Mouse (Mus musculus): ENCODE data around the gene Ubac2. TPM values are rescaled to one million over a fixed set of nuclear protein-coding genes. Genes with fewer than 3 reads are reported as not detected.

Gene Ubac2
- polyA plus RNA-seq, 1 experiment = 21.6 TPM

DNA sequence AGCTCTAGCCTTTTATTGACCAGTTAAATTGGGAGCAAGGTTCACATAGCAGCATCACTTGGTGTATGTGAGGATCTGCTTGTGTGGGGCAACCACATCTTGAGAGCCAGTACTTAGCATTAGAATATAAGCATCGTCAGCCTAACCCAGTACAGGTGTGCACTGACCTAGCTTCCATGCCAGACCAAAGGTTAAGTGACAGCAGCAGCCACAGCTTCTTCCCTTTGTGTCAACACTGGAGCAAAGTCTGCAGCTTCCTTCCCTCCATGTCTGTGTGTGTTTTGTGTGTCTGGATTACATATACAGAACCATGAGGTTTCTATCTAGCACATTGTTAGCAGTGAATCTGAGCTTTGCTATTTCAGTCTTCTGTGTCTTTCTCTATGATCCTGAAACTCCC is 103.1 kb downstream of the Ubac2 start:
- TF ChIP-seq CTCF (IDR thresholded peaks at IDR 0.05; ENCODE audit: control insufficient read depth, insufficient read depth, low read length) = no peak
- TF ChIP-seq POLR2A (IDR thresholded peaks at IDR 0.05; ENCODE audit: borderline replicate concordance, control insufficient read depth, low read depth, low read length) = no peak
- Histone ChIP-seq H3K4me3 (replicated peaks; ENCODE audit: control insufficient read depth, low read depth, low read length) (no peak overlapping the region), H3K4me1 (ENCODE audit: control insufficient read depth, insufficient read depth, low read length) (peaks cover 6% of the 10 kb centered on the region; the same call in 1 of the 2 replicates), H3K27ac (ENCODE audit: control insufficient read depth, insufficient read depth, low read depth, low read length, poor library complexity) (no peak overlapping the region)
- 88% methylated on average over 1 of the region's 1 CpGs for WGBS

DNA sequence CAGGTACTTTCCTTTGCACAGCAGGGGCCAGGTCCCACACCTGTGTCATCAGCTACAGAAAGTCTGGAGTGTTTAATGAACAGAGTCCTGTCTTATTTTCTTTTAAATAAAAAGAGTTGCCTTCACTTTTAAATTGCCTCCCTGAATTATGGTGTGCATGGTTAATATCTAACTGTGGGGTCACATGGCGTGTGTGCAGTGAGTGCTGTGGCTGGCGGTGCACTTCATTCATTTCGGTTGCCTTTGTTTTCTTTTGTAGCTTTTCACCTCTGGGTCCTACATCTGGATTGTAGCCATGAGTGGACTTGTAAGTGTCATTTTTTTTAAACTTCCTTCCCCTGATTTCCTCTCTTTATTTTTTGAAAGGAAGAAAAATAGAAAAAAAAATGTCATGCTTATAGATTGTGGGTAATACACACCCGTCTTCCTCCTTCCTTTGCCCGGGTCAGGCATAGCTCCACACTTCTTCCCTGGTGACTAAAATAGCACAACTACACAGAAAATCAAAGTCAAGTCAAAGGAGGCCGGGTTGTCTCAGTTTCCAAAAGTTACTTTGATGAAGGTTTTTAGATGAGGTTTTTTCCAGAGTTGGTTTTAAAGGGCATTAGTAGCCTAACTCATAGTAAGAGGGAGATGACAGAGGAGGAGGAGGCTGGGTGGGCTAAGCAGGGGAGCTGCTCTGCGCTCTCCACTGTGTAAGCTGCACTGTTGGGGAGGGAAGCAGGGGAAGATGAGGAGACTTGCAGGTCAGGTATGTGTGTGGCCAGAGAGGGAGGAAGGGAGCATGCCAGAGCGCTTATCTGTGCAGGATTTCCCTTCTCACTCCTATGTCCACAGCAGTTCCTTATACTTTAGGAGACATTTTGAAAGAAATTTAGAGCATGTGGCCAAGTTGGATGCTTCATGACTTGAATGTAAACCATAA is 104.9 kb downstream of the Ubac2 start:
- TF ChIP-seq POLR2A (IDR thresholded peaks at IDR 0.05; ENCODE audit: borderline replicate concordance, control insufficient read depth, low read depth, low read length) (no peak), CTCF (IDR thresholded peaks at IDR 0.05; ENCODE audit: control insufficient read depth, insufficient read depth, low read length) (no peak)
- WGBS = 44% methylated on average over 8 of the region's 8 CpGs

DNA sequence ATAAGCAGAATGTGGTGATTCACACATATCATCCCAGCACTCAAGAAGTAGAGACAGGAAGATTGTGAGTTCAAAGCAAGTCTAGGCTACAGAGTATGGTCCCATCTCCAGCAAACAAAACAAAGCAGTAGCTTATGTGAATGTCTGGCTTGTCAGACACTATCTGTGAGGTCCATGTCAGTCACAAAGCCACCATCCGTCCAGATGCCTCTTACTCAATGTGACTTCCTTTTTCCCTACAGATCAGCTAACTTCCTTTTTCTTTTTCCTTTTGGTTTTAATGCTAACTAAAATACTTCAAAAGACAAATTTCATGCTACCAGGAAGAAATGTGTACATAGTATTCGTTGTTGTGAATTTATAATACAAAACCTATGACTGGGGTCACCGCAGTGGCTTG is 107.1 kb downstream of the Ubac2 start:
- TF ChIP-seq CTCF (IDR thresholded peaks at IDR 0.05; ENCODE audit: control insufficient read depth, insufficient read depth, low read length) = no peak
- TF ChIP-seq POLR2A (IDR thresholded peaks at IDR 0.05; ENCODE audit: borderline replicate concordance, control insufficient read depth, low read depth, low read length) = no peak
- Histone ChIP-seq H3K27ac (ENCODE audit: control insufficient read depth, insufficient read depth, low read depth, low read length, poor library complexity) (no peak overlapping the region), H3K4me1 (ENCODE audit: control insufficient read depth, insufficient read depth, low read length) (peaks cover 9% of the 10 kb centered on the region; the same call in 1 of the 2 replicates), H3K4me3 (replicated peaks; ENCODE audit: control insufficient read depth, low read depth, low read length) (no peak overlapping the region)
- WGBS = 12% methylated on average over 3 of the region's 3 CpGs

More for the DNA sequence above, 104.9 kb downstream of the Ubac2 start:
- 0 out of 2 replicates have a peak overlapping the region, but pooled peaks have one; percentile 4 for H3K27ac ChIP-seq (ENCODE audit: control insufficient read depth, insufficient read depth, low read depth, low read length, poor library complexity)
- no peak overlapping the region for H3K4me3 ChIP-seq (replicated peaks; ENCODE audit: control insufficient read depth, low read depth, low read length)
- H3K4me1 ChIP-seq (ENCODE audit: control insufficient read depth, insufficient read depth, low read length) = peaks cover 9% of the 10 kb centered on the region; the same call in 1 of the 2 replicates

DNA sequence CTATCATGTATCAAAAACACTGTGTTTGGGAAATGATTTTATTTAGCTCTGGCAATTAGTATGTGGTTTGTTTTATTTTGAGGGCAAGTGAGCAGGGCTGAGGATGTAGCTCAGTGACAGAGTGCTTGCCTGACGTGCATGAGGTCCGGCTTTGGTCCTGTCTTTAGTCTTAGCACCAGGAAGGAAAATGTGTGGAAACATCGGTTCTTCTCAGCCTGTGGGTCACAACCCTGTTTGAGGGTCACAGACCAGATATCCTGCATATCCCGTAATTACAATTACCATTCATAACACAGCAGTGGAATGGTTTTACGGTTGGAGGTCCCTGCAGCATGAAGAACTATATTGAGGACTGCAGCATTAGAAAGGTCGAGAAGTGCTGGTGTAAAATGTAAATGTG is 107.6 kb downstream of the Ubac2 start:
- TF ChIP-seq POLR2A (IDR thresholded peaks at IDR 0.05; ENCODE audit: borderline replicate concordance, control insufficient read depth, low read depth, low read length) = no peak
- no peak for TF ChIP-seq CTCF (IDR thresholded peaks at IDR 0.05; ENCODE audit: control insufficient read depth, insufficient read depth, low read length)
- WGBS = 64% methylated on average over 6 of the region's 6 CpGs
- no peak overlapping the region for H3K27ac ChIP-seq (ENCODE audit: control insufficient read depth, insufficient read depth, low read depth, low read length, poor library complexity)
- H3K4me1 ChIP-seq (ENCODE audit: control insufficient read depth, insufficient read depth, low read length) = peaks cover 9% of the 10 kb centered on the region; the same call in 1 of the 2 replicates
- no peak overlapping the region for H3K4me3 ChIP-seq (replicated peaks; ENCODE audit: control insufficient read depth, low read depth, low read length)

DNA sequence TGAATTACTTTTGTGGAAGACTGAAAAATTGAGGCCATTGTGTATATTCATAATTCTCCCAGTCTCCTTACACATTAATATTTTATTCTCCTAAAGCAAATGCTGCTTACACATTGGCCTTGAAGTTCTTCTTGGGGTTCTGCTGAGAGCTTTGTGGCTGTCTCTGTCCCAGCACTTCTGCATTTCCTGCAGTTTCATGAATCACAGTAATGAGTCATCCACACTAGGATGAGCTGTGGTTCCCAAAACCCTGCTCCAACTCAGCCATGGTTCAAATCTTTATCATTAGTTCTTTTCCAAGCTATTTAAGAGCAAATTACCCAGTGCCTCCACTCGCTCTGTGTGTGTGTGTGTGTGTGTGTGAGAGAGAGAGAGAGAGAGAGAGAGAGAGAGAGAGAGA is 108.9 kb downstream of the Ubac2 start:
- Histone ChIP-seq H3K4me1 (ENCODE audit: control insufficient read depth, insufficient read depth, low read length) (peaks cover 10% of the 10 kb centered on the region), H3K4me3 (replicated peaks; ENCODE audit: control insufficient read depth, low read depth, low read length) (no peak overlapping the region), H3K27ac (ENCODE audit: control insufficient read depth, insufficient read depth, low read depth, low read length, poor library complexity) (no peak overlapping the region)
- TF ChIP-seq POLR2A (IDR thresholded peaks at IDR 0.05; ENCODE audit: borderline replicate concordance, control insufficient read depth, low read depth, low read length) = no peak
- TF ChIP-seq CTCF (IDR thresholded peaks at IDR 0.05; ENCODE audit: control insufficient read depth, insufficient read depth, low read length) = no peak
- 57% methylated on average over 1 of the region's 1 CpGs for WGBS

DNA sequence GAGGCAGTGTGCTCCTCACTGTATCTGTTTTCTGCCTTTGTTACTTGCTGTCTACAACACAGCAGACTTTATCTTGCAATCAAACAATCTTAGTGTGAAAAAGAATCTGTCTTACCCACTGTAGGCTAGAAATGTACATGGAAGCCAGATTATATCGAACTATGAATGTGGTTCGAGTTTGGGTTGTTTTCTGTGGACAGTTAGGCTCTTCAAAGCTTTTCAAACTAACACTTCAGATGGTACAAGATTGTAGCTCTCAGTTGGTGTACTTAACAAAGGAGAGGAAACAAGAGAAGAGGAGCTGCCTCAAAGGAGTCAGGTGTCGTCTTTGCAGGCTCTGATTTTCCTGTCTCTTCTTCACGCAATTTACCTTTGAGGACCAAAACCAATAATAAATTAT is 109.3 kb downstream of the Ubac2 start:
- peaks cover 13% of the 10 kb centered on the region for H3K4me1 ChIP-seq (ENCODE audit: control insufficient read depth, insufficient read depth, low read length)
- no peak overlapping the region for H3K27ac ChIP-seq (ENCODE audit: control insufficient read depth, insufficient read depth, low read depth, low read length, poor library complexity)
- WGBS = 71% methylated on average over 4 of the region's 4 CpGs
- TF ChIP-seq POLR2A (IDR thresholded peaks at IDR 0.05; ENCODE audit: borderline replicate concordance, control insufficient read depth, low read depth, low read length) = no peak
- no peak for TF ChIP-seq CTCF (IDR thresholded peaks at IDR 0.05; ENCODE audit: control insufficient read depth, insufficient read depth, low read length)
- no peak overlapping the region for H3K4me3 ChIP-seq (replicated peaks; ENCODE audit: control insufficient read depth, low read depth, low read length)

DNA sequence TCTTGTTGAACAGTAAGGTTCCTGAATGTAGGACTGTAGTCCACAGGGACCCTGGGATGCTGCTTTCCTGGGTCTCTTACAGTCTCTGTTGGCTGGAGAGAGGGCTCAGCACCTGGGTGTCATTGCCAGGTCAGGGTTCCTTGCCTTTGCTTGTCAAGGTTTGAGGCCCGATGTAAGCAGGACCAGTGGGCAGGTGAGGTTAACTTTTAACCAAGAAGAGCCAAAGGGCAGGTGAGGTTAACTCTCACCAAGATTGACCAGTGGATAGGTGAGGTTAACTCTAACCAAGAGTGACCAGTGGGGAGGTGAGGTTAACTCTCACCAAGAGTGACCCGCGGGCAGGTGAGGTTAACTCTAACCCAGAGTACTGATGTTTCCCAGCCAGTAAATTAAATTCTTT is 110.9 kb downstream of the Ubac2 start:
- Histone ChIP-seq H3K4me1 (ENCODE audit: control insufficient read depth, insufficient read depth, low read length) (peaks cover 11% of the 10 kb centered on the region), H3K27ac (ENCODE audit: control insufficient read depth, insufficient read depth, low read depth, low read length, poor library complexity) (no peak overlapping the region), H3K4me3 (replicated peaks; ENCODE audit: control insufficient read depth, low read depth, low read length) (no peak overlapping the region)
- WGBS = 93% methylated on average over 3 of the region's 3 CpGs
- TF ChIP-seq CTCF (IDR thresholded peaks at IDR 0.05; ENCODE audit: control insufficient read depth, insufficient read depth, low read length) (no peak), POLR2A (IDR thresholded peaks at IDR 0.05; ENCODE audit: borderline replicate concordance, control insufficient read depth, low read depth, low read length) (no peak)

DNA sequence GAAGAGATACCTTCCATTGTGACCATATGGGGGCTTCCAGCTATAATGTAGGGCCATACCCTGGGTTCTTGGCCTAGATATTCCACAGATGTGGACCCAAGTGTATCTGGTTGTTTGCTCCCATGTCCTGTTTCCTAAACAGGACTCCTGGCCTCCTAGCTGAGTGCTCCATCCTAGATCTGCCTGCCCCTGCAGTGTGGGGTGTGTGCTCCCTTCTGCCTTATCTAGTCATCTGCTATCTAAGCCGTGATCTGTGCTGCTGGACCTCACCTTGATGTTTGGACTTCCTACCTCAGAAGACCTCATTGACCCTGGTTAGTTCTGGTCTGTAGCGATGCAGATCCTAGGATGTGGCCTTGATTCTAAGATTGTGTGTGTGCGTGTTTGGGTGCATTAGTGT is 111.4 kb downstream of the Ubac2 start:
- 88% methylated on average over 3 of the region's 3 CpGs for WGBS
- Histone ChIP-seq H3K4me3 (replicated peaks; ENCODE audit: control insufficient read depth, low read depth, low read length) (no peak overlapping the region), H3K4me1 (ENCODE audit: control insufficient read depth, insufficient read depth, low read length) (peaks cover 12% of the 10 kb centered on the region), H3K27ac (ENCODE audit: control insufficient read depth, insufficient read depth, low read depth, low read length, poor library complexity) (no peak overlapping the region)
- TF ChIP-seq CTCF (IDR thresholded peaks at IDR 0.05; ENCODE audit: control insufficient read depth, insufficient read depth, low read length) = no peak
- no peak for TF ChIP-seq POLR2A (IDR thresholded peaks at IDR 0.05; ENCODE audit: borderline replicate concordance, control insufficient read depth, low read depth, low read length)

Data from bone marrow, adult 2 months (tissue).